Mouse (Mus musculus) lung, postnatal 0 days (tissue): ENCODE data around the gene Emilin1.

Experiments
- CTCF ChIP-seq: IDR thresholded peaks from 2 replicates; pipeline ENCODE4 v1.5.1; 2016; ENCODE audit warnings: antibody characterized with exemption, mild to moderate bottlenecking
- EP300 ChIP-seq: IDR thresholded peaks from 2 replicates; pipeline ENCODE4 v1.6.1; 2016; ENCODE audit warnings: antibody characterized with exemption, mild to moderate bottlenecking, control low read depth

DNA sequence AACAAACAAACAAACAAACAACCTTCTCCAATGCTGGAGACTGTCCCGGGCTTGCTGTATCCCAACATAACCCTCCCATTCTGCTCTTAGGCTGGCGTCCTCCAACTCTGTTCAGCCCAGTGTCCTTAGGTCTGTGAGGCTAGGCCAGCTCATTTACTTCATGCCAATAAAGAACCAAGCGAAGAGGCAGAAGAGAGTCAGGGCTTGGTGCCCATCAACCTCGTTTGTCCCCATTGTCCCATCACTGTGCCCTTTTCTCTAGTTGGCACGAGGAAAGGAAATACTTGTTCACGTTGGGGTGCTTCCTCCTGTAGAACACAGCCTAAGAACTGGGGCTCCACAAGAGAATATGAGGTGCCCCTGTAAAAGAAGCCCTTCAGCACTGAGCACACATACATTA, 38.5 kb downstream of the Emilin1 start:
- TF ChIP-seq EP300 (no peak), CTCF (no peak)
